Mouse (Mus musculus): ENCODE measurements around the gene Mfsd4b3. TPM values are rescaled to one million over a fixed set of nuclear protein-coding genes. Genes with fewer than 3 reads are reported as not detected.
"Not testable (repeated sequence)": the region's sequence is repeated elsewhere in the genome, so short reads cannot be mapped to it uniquely, and the experiment has no call there.

The Mfsd4b3 gene
- total and polyA plus RNA-seq, 2 experiments: 14.2 to 21.8 TPM

DNA sequence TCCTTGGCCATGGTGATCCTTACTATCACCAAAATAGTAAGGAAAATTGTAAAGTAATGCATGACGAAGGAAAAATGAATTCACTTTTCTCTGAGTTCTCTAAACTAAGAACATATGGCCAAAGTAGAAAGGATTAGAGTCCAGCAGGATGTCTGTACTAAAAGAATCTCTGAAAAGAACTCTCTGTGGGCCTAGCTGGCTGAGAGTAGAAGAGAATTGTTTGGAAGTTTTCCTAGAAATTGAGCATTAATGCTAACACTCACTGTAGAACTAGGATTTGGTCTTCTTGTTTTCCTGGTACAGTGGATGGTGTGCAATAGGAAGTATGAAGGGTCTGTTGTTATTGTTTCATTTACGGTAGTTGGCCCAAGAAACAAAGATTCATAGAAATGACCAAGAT, 4.8 kb downstream of the Mfsd4b3 start:
- no peak overlapping the region for H3K4me3 ChIP-seq (ENCODE audit: insufficient read depth, low read depth, low read length)
- H3K27me3 ChIP-seq (ENCODE audit: control insufficient read depth, insufficient read depth, low read length): no peaks in the 10 kb centered on the region
- H3K36me3 ChIP-seq (ENCODE audit: control insufficient read depth, insufficient read depth, low read length): peaks cover 1% of the 10 kb centered on the region; the same call in 1 of the 2 replicates
- DNase-seq (ENCODE audit: extremely low read depth, low read depth, low spot score): no peak
- TF ChIP-seq POLR2A (IDR thresholded peaks at IDR 0.05; ENCODE audit: extremely low read depth, insufficient read depth, low read length) (no peak), CTCF (IDR thresholded peaks at IDR 0.05; ENCODE audit: low read depth, low read length) (no peak)
- H3K27ac ChIP-seq (replicated peaks; ENCODE audit: insufficient read depth, low read depth, low read length): no peak overlapping the region
- no peaks in the 10 kb centered on the region for H3K79me2 ChIP-seq (ENCODE audit: control insufficient read depth, insufficient read depth, low read length)
- no peak overlapping the region for H3K9ac ChIP-seq (ENCODE audit: low read depth, low read length)
- WGBS: 88% methylated on average over 2 of the region's 2 CpGs
- peaks cover 20% of the 10 kb centered on the region for H3K4me1 ChIP-seq (ENCODE audit: control insufficient read depth, insufficient read depth, low read length)

DNA sequence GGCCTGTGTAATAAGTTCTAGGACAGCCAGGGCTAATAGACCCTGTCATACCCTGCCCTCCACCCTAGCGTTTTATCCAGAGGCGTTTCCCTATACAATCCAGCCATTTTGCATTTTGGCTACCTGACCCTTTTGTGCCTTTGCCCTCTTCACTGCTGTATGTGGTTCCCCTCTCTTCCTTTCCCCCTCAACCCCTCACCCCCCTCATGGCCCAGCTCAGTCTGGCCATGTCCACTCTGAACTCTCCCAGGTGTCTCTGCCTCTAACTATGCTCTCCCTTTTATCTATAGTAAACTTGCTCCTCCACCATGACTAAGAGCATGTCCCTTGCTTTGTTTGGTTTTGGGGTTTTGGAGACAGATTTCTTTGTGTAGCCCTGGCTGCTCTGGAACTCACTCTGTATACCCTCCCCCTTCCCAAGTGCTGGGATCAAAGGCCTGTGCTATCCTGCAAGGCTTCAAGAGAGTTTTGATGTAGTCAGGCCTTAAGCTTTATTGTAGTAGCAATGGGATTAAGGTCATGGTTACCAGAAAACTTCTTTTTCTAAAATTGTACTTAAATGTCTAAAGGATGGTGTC, 10.5 kb downstream of the Mfsd4b3 start:
- 98% methylated on average over 2 of the region's 2 CpGs for WGBS

DNA sequence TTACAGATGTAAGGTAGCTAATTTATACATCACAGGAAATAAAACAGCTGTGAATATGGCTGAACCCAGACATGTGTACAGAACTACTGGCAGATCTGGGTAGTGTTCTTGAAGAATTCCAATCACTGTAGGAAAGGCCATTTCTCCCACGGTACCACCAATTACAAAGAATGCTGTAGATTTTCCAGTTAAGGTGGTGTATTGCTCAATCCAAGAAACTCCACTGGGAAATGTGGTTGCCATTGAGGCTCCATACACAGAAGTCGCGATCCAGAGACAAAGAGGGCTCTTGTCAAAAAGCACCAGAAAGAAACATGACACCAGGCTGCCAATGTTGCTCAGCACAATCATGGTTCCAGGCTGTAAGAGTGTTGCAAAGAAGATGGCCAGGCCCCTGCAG, 12.8 kb downstream of the Mfsd4b3 start:
- H3K4me3 ChIP-seq (ENCODE audit: insufficient read depth, low read depth, low read length); H3K79me2 ChIP-seq (ENCODE audit: control insufficient read depth, insufficient read depth, low read length); DNase-seq (ENCODE audit: extremely low read depth, low read depth, low spot score); H3K9ac ChIP-seq (ENCODE audit: low read depth, low read length); H3K27ac ChIP-seq (replicated peaks; ENCODE audit: insufficient read depth, low read depth, low read length); H3K4me1 ChIP-seq (ENCODE audit: control insufficient read depth, insufficient read depth, low read length); H3K27me3 ChIP-seq (ENCODE audit: control insufficient read depth, insufficient read depth, low read length): not testable (repeated sequence)
- H3K36me3 ChIP-seq (ENCODE audit: control insufficient read depth, insufficient read depth, low read length): peaks cover 24% of the 10 kb centered on the region
- 96% methylated on average over 3 of the region's 3 CpGs for WGBS

More for the DNA sequence above, 10.5 kb downstream of the Mfsd4b3 start:
- Histone ChIP-seq H3K9ac (ENCODE audit: low read depth, low read length) (no peak overlapping the region), H3K4me3 (ENCODE audit: insufficient read depth, low read depth, low read length) (no peak overlapping the region), H3K79me2 (ENCODE audit: control insufficient read depth, insufficient read depth, low read length) (no peaks in the 10 kb centered on the region), H3K27ac (replicated peaks; ENCODE audit: insufficient read depth, low read depth, low read length) (no peak overlapping the region), H3K36me3 (ENCODE audit: control insufficient read depth, insufficient read depth, low read length) (peaks cover 24% of the 10 kb centered on the region), H3K27me3 (ENCODE audit: control insufficient read depth, insufficient read depth, low read length) (no peaks in the 10 kb centered on the region), H3K4me1 (ENCODE audit: control insufficient read depth, insufficient read depth, low read length) (no peaks in the 10 kb centered on the region)
- TF ChIP-seq POLR2A (IDR thresholded peaks at IDR 0.05; ENCODE audit: extremely low read depth, insufficient read depth, low read length) (no peak), CTCF (IDR thresholded peaks at IDR 0.05; ENCODE audit: low read depth, low read length) (no peak)
- DNase-seq (ENCODE audit: extremely low read depth, low read depth, low spot score): no peak

DNA sequence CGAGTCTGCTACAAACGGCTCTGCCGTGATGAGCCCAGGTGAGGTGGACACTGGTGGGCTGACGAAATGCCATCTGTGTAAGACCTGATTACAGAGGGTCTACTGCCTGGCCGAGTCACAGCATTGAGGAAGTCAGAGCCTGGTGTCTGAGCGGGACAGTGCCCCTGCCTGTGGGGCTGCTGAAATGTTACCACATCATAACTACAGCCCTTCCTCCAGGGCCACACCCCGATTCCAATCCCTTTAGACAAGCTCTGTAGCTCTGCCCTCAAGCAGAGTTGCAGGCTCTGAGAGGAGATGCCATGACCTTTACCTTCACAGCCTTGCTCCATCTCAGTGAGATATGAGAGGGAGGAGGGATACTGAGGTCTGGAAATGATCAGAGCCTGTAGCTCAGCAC, 23.4 kb downstream of the Mfsd4b3 start:
- Histone ChIP-seq H3K4me1 (ENCODE audit: control insufficient read depth, insufficient read depth, low read length) (no peaks in the 10 kb centered on the region), H3K27ac (replicated peaks; ENCODE audit: insufficient read depth, low read depth, low read length) (no peak overlapping the region), H3K9ac (ENCODE audit: low read depth, low read length) (no peak overlapping the region), H3K4me3 (ENCODE audit: insufficient read depth, low read depth, low read length) (no peak overlapping the region), H3K36me3 (ENCODE audit: control insufficient read depth, insufficient read depth, low read length) (peaks cover 2% of the 10 kb centered on the region; the same call in 1 of the 2 replicates), H3K79me2 (ENCODE audit: control insufficient read depth, insufficient read depth, low read length) (no peaks in the 10 kb centered on the region), H3K27me3 (ENCODE audit: control insufficient read depth, insufficient read depth, low read length) (no peaks in the 10 kb centered on the region)
- WGBS: 74% methylated on average over 7 of the region's 7 CpGs
- DNase-seq (ENCODE audit: extremely low read depth, low read depth, low spot score): no peak
- no peak for TF ChIP-seq POLR2A (IDR thresholded peaks at IDR 0.05; ENCODE audit: extremely low read depth, insufficient read depth, low read length)
- TF ChIP-seq CTCF (IDR thresholded peaks at IDR 0.05; ENCODE audit: low read depth, low read length): no peak

DNA sequence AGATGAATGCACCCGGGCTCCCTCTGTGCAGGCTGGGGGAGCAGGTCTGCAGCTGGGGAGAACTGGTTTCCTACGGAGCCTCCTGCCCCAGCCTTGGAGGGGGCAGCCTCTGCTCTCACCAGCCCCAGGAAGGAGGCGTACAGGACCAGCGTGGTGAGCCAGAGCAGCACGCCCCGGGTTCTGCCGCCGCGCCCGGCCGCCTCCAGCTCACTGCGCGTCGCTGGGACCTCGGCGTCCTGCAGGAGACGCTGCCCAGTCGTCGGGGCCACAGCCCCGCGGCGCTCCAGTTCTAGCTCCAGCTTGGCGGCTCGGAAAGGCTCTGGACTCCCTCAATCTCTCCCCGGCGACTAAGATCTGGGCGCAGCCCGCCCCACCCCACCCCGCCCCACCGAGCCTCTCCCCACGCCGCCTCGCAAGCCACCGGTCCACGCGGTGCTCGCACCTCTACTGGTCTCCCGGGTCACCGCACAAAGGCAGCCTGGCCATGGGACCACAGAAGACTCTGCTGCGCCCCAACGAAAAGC, 33.3 kb downstream of the Mfsd4b3 start, which contains the start of gene Mfsd4b2:
Gene Mfsd4b2 (minus strand): TSS at position 308 of the 524 bp plus-strand sequence.
- 4% methylated on average over 41 of the region's 41 CpGs for WGBS
- TF ChIP-seq POLR2A (IDR thresholded peaks at IDR 0.05; ENCODE audit: extremely low read depth, insufficient read depth, low read length) (no peak), CTCF (IDR thresholded peaks at IDR 0.05; ENCODE audit: low read depth, low read length) (no peak)
- H3K79me2 ChIP-seq (ENCODE audit: control insufficient read depth, insufficient read depth, low read length): no peaks in the 10 kb centered on the region
- H3K27ac ChIP-seq (replicated peaks; ENCODE audit: insufficient read depth, low read depth, low read length): no peak within 1 kb of the TSS
- no peak within 1 kb of the TSS for H3K4me3 ChIP-seq (ENCODE audit: insufficient read depth, low read depth, low read length)
- no peaks in the 10 kb centered on the region for H3K36me3 ChIP-seq (ENCODE audit: control insufficient read depth, insufficient read depth, low read length)
- no peak within 1 kb of the TSS for H3K9ac ChIP-seq (ENCODE audit: low read depth, low read length)
- no peak for DNase-seq (ENCODE audit: extremely low read depth, low read depth, low spot score)
- no peaks in the 10 kb centered on the region; the same call in 1 of the 2 replicates for H3K4me1 ChIP-seq (ENCODE audit: control insufficient read depth, insufficient read depth, low read length)
- H3K27me3 ChIP-seq (ENCODE audit: control insufficient read depth, insufficient read depth, low read length): peaks cover 3% of the 10 kb centered on the region; the same call in 1 of the 2 replicates

DNA sequence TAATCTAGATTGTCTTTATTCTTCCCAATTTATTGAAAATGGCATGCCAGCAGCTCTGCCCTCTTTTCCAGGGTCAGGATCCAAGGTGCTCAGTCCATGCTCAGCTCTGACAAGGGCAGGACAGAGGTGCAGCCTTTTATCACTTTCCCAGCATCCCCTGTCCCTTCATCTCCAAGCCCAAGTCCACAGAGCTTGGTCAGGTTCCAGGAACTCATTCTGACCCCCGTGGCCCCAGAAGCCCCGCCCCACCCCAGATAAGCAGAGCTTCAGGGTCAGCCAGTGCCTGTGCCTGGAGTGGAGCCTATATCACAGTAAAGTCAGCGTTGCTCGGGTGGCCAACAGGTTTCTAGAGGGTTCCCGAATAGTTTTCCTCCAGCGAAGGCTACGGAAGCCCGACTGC, 35.4 kb downstream of the Mfsd4b3 start:
- WGBS: 34% methylated on average over 8 of the region's 8 CpGs
- not testable (repeated sequence) for H3K4me3 ChIP-seq (ENCODE audit: insufficient read depth, low read depth, low read length); H3K4me1 ChIP-seq (ENCODE audit: control insufficient read depth, insufficient read depth, low read length); H3K36me3 ChIP-seq (ENCODE audit: control insufficient read depth, insufficient read depth, low read length); H3K27me3 ChIP-seq (ENCODE audit: control insufficient read depth, insufficient read depth, low read length); H3K27ac ChIP-seq (replicated peaks; ENCODE audit: insufficient read depth, low read depth, low read length); H3K9ac ChIP-seq (ENCODE audit: low read depth, low read length); H3K79me2 ChIP-seq (ENCODE audit: control insufficient read depth, insufficient read depth, low read length)
- peak; percentile 37 for DNase-seq (ENCODE audit: extremely low read depth, low read depth, low spot score)

All from liver, adult 2 months (tissue).